Mouse (Mus musculus): ENCODE measurements at regions not wholly inside any gene's neighbourhood (a gene's known extent, or its start where the extent isn't known, plus 50 kb on each side); places are given as distances from the start of the nearest gene placed in this dataset.

- TF ChIP-seq CTCF (IDR thresholded peaks at IDR 0.05; ENCODE audit: low read depth, low read length), result no peak
- no peak for TF ChIP-seq POLR2A (IDR thresholded peaks at IDR 0.05; ENCODE audit: borderline replicate concordance, low read depth, low read length)
Measured at GRCm38 (mm10) chr1:161575939-161576338, 81.5 kb downstream of the Tnfsf18 start.

All from bone marrow macrophage, adult 2 months (primary cell).